Mouse (Mus musculus) MN1 (cell line): Measurements from ENCODE around the gene Rdh16f2.
"Not testable (repeated sequence)": the region's sequence is repeated elsewhere in the genome, so short reads cannot be mapped to it uniquely, and the experiment has no call there.

Experiments
- DNase-seq: peaks from one replicate; pipeline ENCODE4 v3.0.0-alpha.2; 2016; ENCODE audit warnings: low spot score

Gene Rdh16f2

GRCm38 (mm10) chr10:127866232-127866631 is at the start of gene Rdh16f2:
TSS of gene Rdh16f2 (plus strand) at chr10:127866474.
- no peak for DNase-seq

GRCm38 (mm10) chr10:127817268-127817910 is 48.9 kb upstream of the Rdh16f2 start:
- DNase-seq: not testable (repeated sequence)

- DNase-seq: not testable (repeated sequence)
These were observed 44.5 kb upstream of the Rdh16f2 start for GRCm38 (mm10) chr10:127821806-127822205.

- DNase-seq: peak; percentile 40
These were observed 40.9 kb upstream of the Rdh16f2 start for GRCm38 (mm10) chr10:127825386-127825785.

- no peak for DNase-seq
These were observed 37.2 kb upstream of the Rdh16f2 start for GRCm38 (mm10) chr10:127829121-127829520.

GRCm38 (mm10) chr10:127834186-127834585 is 32.1 kb upstream of the Rdh16f2 start:
- DNase-seq: not testable (repeated sequence)

GRCm38 (mm10) chr10:127835292-127835691 is 31.0 kb upstream of the Rdh16f2 start:
- no peak for DNase-seq

GRCm38 (mm10) chr10:127837793-127838192 is 28.5 kb upstream of the Rdh16f2 start:
- not testable (repeated sequence) for DNase-seq

- DNase-seq: no peak
These were observed 27.7 kb upstream of the Rdh16f2 start for GRCm38 (mm10) chr10:127838539-127838938.

- no peak for DNase-seq
These were observed 25.5 kb upstream of the Rdh16f2 start for GRCm38 (mm10) chr10:127840776-127841175.

- DNase-seq: not testable (repeated sequence)
These were observed 20.3 kb upstream of the Rdh16f2 start for GRCm38 (mm10) chr10:127845945-127846344.

- DNase-seq: no peak
These were observed 18.2 kb upstream of the Rdh16f2 start for GRCm38 (mm10) chr10:127848089-127848488.

- DNase-seq: no peak
These were observed 16.6 kb upstream of the Rdh16f2 start, which contains the start of gene Rdh19 for GRCm38 (mm10) chr10:127849628-127850027. TSS of gene Rdh19 (plus strand) at chr10:127849928.

- no peak for DNase-seq
These were observed 9.9 kb upstream of the Rdh16f2 start for GRCm38 (mm10) chr10:127856376-127856775.

- no peak for DNase-seq
These were observed 1.3 kb upstream of the Rdh16f2 start for GRCm38 (mm10) chr10:127864931-127865330.

GRCm38 (mm10) chr10:127872484-127872883 is 6.2 kb downstream of the Rdh16f2 start:
- DNase-seq: peak; percentile 31

- DNase-seq: no peak
These were observed 11.4 kb downstream of the Rdh16f2 start for GRCm38 (mm10) chr10:127877681-127878080.

- DNase-seq: no peak
These were observed 12.2 kb downstream of the Rdh16f2 start for GRCm38 (mm10) chr10:127878262-127879057.

- no peak for DNase-seq
These were observed 12.9 kb downstream of the Rdh16f2 start for GRCm38 (mm10) chr10:127879155-127879688.

GRCm38 (mm10) chr10:127881041-127881440 is 14.8 kb downstream of the Rdh16f2 start:
- DNase-seq: no peak

- no peak for DNase-seq
These were observed 20.3 kb downstream of the Rdh16f2 start for GRCm38 (mm10) chr10:127886551-127886950.

GRCm38 (mm10) chr10:127886971-127887370 is 20.7 kb downstream of the Rdh16f2 start:
- no peak for DNase-seq

GRCm38 (mm10) chr10:127888605-127889004 is 22.3 kb downstream of the Rdh16f2 start, which contains the start of gene Rdh7:
TSS of gene Rdh7 (minus strand) at chr10:127888817.
- DNase-seq: no peak
